7 mouse cellular contexts compared by ENCODE assay signal in genomic region chr17:13760675-13761178, GRCm38 (mm10). TPM values are rescaled to one million over a fixed set of nuclear protein-coding genes. Genes with fewer than 3 reads are reported as not detected.
DNase-seq lines count a peak whose midpoint lies in the region; ATAC-seq and TF ChIP-seq lines count a peak whose summit lies in the region.

No protein-coding gene starts in this region.

- 0% methylated on average over 2 of the region's 72 CpGs for WGBS in embryonic facial prominence, embryonic 14.5 days
- WGBS in hindbrain, embryonic 10.5 days = 0% methylated on average over 42 of the region's 72 CpGs
- under 1% methylated on average over 22 of the region's 72 CpGs for WGBS in liver, postnatal 0 days (ENCODE audit: insufficient replicate concordance)
- under 1% methylated on average over 44 of the region's 72 CpGs for WGBS in stomach, postnatal 0 days

- no peaks in the 10 kb centered on the region for H3K9me3 ChIP-seq in megakaryocyte, embryonic 14.5 days
- no peaks in the 10 kb centered on the region for H3K9me3 ChIP-seq in embryonic facial prominence, embryonic 14.5 days (ENCODE audit: control insufficient read depth, low read length)
- H3K9me3 ChIP-seq in hindbrain, embryonic 10.5 days = no peaks in the 10 kb centered on the region
- H3K9me3 ChIP-seq in liver, postnatal 0 days (ENCODE audit: low read length) = no peaks in the 10 kb centered on the region
- H3K9me3 ChIP-seq in stomach, postnatal 0 days (ENCODE audit: control insufficient read depth, low read length) = no peaks in the 10 kb centered on the region

- peaks cover 67% of the 10 kb centered on the region for H3K27me3 ChIP-seq in megakaryocyte, embryonic 14.5 days (replicated peaks)
- no peaks in the 10 kb centered on the region for H3K27me3 ChIP-seq in embryonic facial prominence, embryonic 14.5 days (replicated peaks; ENCODE audit: control insufficient read depth, insufficient read depth, low read length)
- no peaks in the 10 kb centered on the region for H3K27me3 ChIP-seq in hindbrain, embryonic 10.5 days (ENCODE audit: insufficient read depth, poor library complexity, severe bottlenecking)
- H3K27me3 ChIP-seq in liver, postnatal 0 days (ENCODE audit: insufficient read depth, low read length) = peaks cover 18% of the 10 kb centered on the region
- H3K27me3 ChIP-seq in stomach, postnatal 0 days (ENCODE audit: control insufficient read depth, insufficient read depth, low read length) = no peaks in the 10 kb centered on the region

- peak overlapping the region; percentile 85 for H3K27ac ChIP-seq in embryonic facial prominence, embryonic 14.5 days (replicated peaks; ENCODE audit: low read depth, low read length)
- H3K27ac ChIP-seq in hindbrain, embryonic 10.5 days = peak overlapping the region; percentile 95
- H3K27ac ChIP-seq in liver, postnatal 0 days (ENCODE audit: low read depth) = peak overlapping the region; percentile 81
- peak overlapping the region; percentile 96 for H3K27ac ChIP-seq in stomach, postnatal 0 days (replicated peaks)

- peaks cover 16% of the 10 kb centered on the region for H3K4me1 ChIP-seq in megakaryocyte, embryonic 14.5 days
- H3K4me1 ChIP-seq in embryonic facial prominence, embryonic 14.5 days (ENCODE audit: control insufficient read depth, insufficient read depth, low read length) = 0 out of 2 replicates have a peak, but pooled peaks cover 4% of the 10 kb centered on the region
- peaks cover 35% of the 10 kb centered on the region for H3K4me1 ChIP-seq in hindbrain, embryonic 10.5 days (replicated peaks)
- H3K4me1 ChIP-seq in liver, postnatal 0 days (ENCODE audit: insufficient read depth) = peaks cover 3% of the 10 kb centered on the region; the same call in 1 of the 2 replicates
- no peaks in the 10 kb centered on the region for H3K4me1 ChIP-seq in stomach, postnatal 0 days (replicated peaks; ENCODE audit: control insufficient read depth, insufficient read depth)

- DNase-seq in embryonic facial prominence, embryonic 14.5 days (ENCODE audit: low spot score) = no peak
- DNase-seq in hindbrain, embryonic 10.5 days (ENCODE audit: low spot score) = peak; percentile 46
- DNase-seq in liver, postnatal 0 days = no peak
- no peak for DNase-seq in stomach, postnatal 0 days (ENCODE audit: low spot score)
- no peak for DNase-seq in urinary bladder, postnatal 25 days (ENCODE audit: low spot score)

- no peaks in the 10 kb centered on the region for H3K36me3 ChIP-seq in megakaryocyte, embryonic 14.5 days (replicated peaks; ENCODE audit: low read length)
- H3K36me3 ChIP-seq in embryonic facial prominence, embryonic 14.5 days (ENCODE audit: control insufficient read depth, insufficient read depth, low read length) = no peaks in the 10 kb centered on the region
- no peaks in the 10 kb centered on the region for H3K36me3 ChIP-seq in hindbrain, embryonic 10.5 days
- H3K36me3 ChIP-seq in liver, postnatal 0 days (replicated peaks; ENCODE audit: insufficient read depth, low read length) = no peaks in the 10 kb centered on the region
- H3K36me3 ChIP-seq in stomach, postnatal 0 days (ENCODE audit: control insufficient read depth, insufficient read depth, low read length) = no peaks in the 10 kb centered on the region

- H3K9ac ChIP-seq in embryonic facial prominence, embryonic 14.5 days (ENCODE audit: low read depth, low read length) = peak overlapping the region; percentile 86
- H3K9ac ChIP-seq in liver, postnatal 0 days (replicated peaks) = peak overlapping the region; percentile 67
- peak overlapping the region; percentile 90 for H3K9ac ChIP-seq in stomach, postnatal 0 days (ENCODE audit: low read length)

- TF ChIP-seq CTCF in liver, postnatal 0 days (IDR thresholded peaks at IDR 0.05; ENCODE audit: low read depth) = no peak
- no peak for TF ChIP-seq CTCF in stomach, postnatal 0 days (IDR thresholded peaks at IDR 0.05; ENCODE audit: low read depth)

- H3K4me2 ChIP-seq in embryonic facial prominence, embryonic 14.5 days (ENCODE audit: low read depth, low read length) = peak overlapping the region; percentile 98
- H3K4me2 ChIP-seq in liver, postnatal 0 days (ENCODE audit: low read depth, low read length) = peak overlapping the region; percentile 84
- peak overlapping the region; percentile 97 for H3K4me2 ChIP-seq in stomach, postnatal 0 days (replicated peaks; ENCODE audit: low read depth)

- H3K4me3 ChIP-seq in megakaryocyte, embryonic 14.5 days (replicated peaks) = peak overlapping the region; percentile 92
- H3K4me3 ChIP-seq in embryonic facial prominence, embryonic 14.5 days (ENCODE audit: low read depth, low read length) = peak overlapping the region; percentile 86
- peak overlapping the region; percentile 96 for H3K4me3 ChIP-seq in hindbrain, embryonic 10.5 days
- H3K4me3 ChIP-seq in liver, postnatal 0 days (ENCODE audit: low read depth, low read length) = peak overlapping the region; percentile 67
- H3K4me3 ChIP-seq in stomach, postnatal 0 days (ENCODE audit: low read depth, low read length) = peak overlapping the region; percentile 81

- no peak for ATAC-seq in megakaryocyte, adult 5-6 weeks (ENCODE audit: poor library complexity, severe bottlenecking)
- peak; percentile 31 for ATAC-seq in embryonic facial prominence, embryonic 14.5 days (ENCODE audit: low read depth)
- peak; percentile 9 for ATAC-seq in liver, postnatal 0 days
- peak; percentile 40 for ATAC-seq in stomach, postnatal 0 days (ENCODE audit: low FRiP score, low TSS enrichment)

- no peak for TF ChIP-seq EP300 in liver, postnatal 0 days (IDR thresholded peaks at IDR 0.05; ENCODE audit: low read depth)
- no peak for TF ChIP-seq EP300 in stomach, postnatal 0 days (optimal IDR thresholded peaks at IDR 0.05)

RNA-seq across cellular contexts. Expression of gene Afdn, which starts 0.4 kb away (rescaled TPM):
- polyA plus RNA-seq in megakaryocyte, embryonic 14.5 days (2012; ENCODE audit: insufficient read depth, low replicate concordance) = 6.9 and 10.6 TPM in 2 replicates
- total RNA-seq in megakaryocyte, adult 5-6 weeks (2015) = 14.1 and 15.3 TPM in 2 replicates
- 22.6 and 29.1 TPM in 2 replicates for total RNA-seq in megakaryocyte, adult 5-6 weeks (2017)
- polyA plus RNA-seq in embryonic facial prominence, embryonic 14.5 days (2014; fragmentation: Nextera tagmentation; extraction: Ambion mirVana) = 65.8 and 69.3 TPM in 2 replicates
- polyA plus RNA-seq in hindbrain, embryonic 10.5 days (2016; fragmentation: Nextera tagmentation; extraction: Ambion mirVana) = 71.0 and 72.2 TPM in 2 replicates
- polyA plus RNA-seq in liver, postnatal 0 days (2015; fragmentation: Nextera tagmentation; extraction: Ambion mirVana) = 20.6 and 25.0 TPM in 2 replicates
- 116 and 118 TPM in 2 replicates for polyA plus RNA-seq in stomach, postnatal 0 days (2015; fragmentation: Nextera tagmentation; extraction: Ambion mirVana)

RNA-seq across cellular contexts. Expression of gene Tcte2, which starts 0.9 kb away (rescaled TPM):
- not detected in 2 replicates for polyA plus RNA-seq in megakaryocyte, embryonic 14.5 days (2012; ENCODE audit: insufficient read depth, low replicate concordance)
- total RNA-seq in megakaryocyte, adult 5-6 weeks (2015) = not detected in 2 replicates
- total RNA-seq in megakaryocyte, adult 5-6 weeks (2017) = not detected in 2 replicates
- 3.2 and 4.6 TPM in 2 replicates for polyA plus RNA-seq in embryonic facial prominence, embryonic 14.5 days (2014; fragmentation: Nextera tagmentation; extraction: Ambion mirVana)
- polyA plus RNA-seq in hindbrain, embryonic 10.5 days (2016; fragmentation: Nextera tagmentation; extraction: Ambion mirVana) = 4.4 and 7.5 TPM in 2 replicates
- 0.42 and 0.45 TPM in 2 replicates for polyA plus RNA-seq in liver, postnatal 0 days (2015; fragmentation: Nextera tagmentation; extraction: Ambion mirVana)
- polyA plus RNA-seq in stomach, postnatal 0 days (2015; fragmentation: Nextera tagmentation; extraction: Ambion mirVana) = 3.3 and 3.6 TPM in 2 replicates
